Comparison of ENCODE assay signal across 8 mouse cellular contexts in genomic region chr7:4788499-4789435, GRCm38 (mm10). TPM values are rescaled to one million over a fixed set of nuclear protein-coding genes. Genes with fewer than 3 reads are reported as not detected.
DNase-seq lines count a peak whose midpoint lies in the region; ATAC-seq lines count a peak whose summit lies in the region.

No protein-coding gene starts in this region.

- ATAC-seq in forebrain, embryonic 14.5 days, result peak; percentile 47

- H3K4me3 ChIP-seq in forebrain, embryonic 14.5 days (ENCODE audit: low read depth, low read length), result peak overlapping the region; percentile 54

- peak; percentile 68 for DNase-seq in ES-CJ7 (ENCODE audit: low read depth, low spot score)
- peak; percentile 70 for DNase-seq in brain, adult 2 months (ENCODE audit: low read depth, low spot score)
- DNase-seq in forebrain, embryonic 14.5 days (ENCODE audit: low spot score), result peak; percentile 57
- DNase-seq in heart, postnatal 25 days (ENCODE audit: low spot score), result peak; percentile 39
- DNase-seq in layer of hippocampus, postnatal 14 days (ENCODE audit: low spot score in 2 of 2), result peak; percentile 39 to 54
- peak; percentile 65 for DNase-seq in lung, postnatal 10 days
- peak; percentile 46 for DNase-seq in ovary, postnatal 14 days (ENCODE audit: low spot score)
- peak; percentile 38 to 39 for DNase-seq in thymus, postnatal 36 days

- H3K4me1 ChIP-seq in forebrain, embryonic 14.5 days (ENCODE audit: control insufficient read depth, insufficient read depth, low read length), result 0 out of 2 replicates have a peak, but pooled peaks cover 3% of the 10 kb centered on the region

- 0 out of 2 replicates have a peak overlapping the region, but pooled peaks have one; percentile 5 for H3K27ac ChIP-seq in forebrain, embryonic 14.5 days (ENCODE audit: low read depth, low read length)

- H3K4me2 ChIP-seq in forebrain, embryonic 14.5 days (ENCODE audit: low read length), result peak overlapping the region; percentile 92

- H3K36me3 ChIP-seq in forebrain, embryonic 14.5 days (ENCODE audit: control insufficient read depth, insufficient read depth, low read length), result peaks cover 2% of the 10 kb centered on the region; the same call in 1 of the 2 replicates

- 0 out of 2 replicates have a peak, but pooled peaks cover 4% of the 10 kb centered on the region for H3K27me3 ChIP-seq in forebrain, embryonic 14.5 days (replicated peaks; ENCODE audit: control insufficient read depth, insufficient read depth, low read length)

- peak overlapping the region; percentile 79 for H3K9ac ChIP-seq in forebrain, embryonic 14.5 days (ENCODE audit: low read length)

- no peaks in the 10 kb centered on the region for H3K9me3 ChIP-seq in forebrain, embryonic 14.5 days (replicated peaks; ENCODE audit: control insufficient read depth, low read length)

- WGBS in forebrain, embryonic 14.5 days, result 2% methylated on average over 60 of the region's 64 CpGs

- intact Hi-C loops in heart, postnatal 25 days (cut with DNase I), result loop anchor here (2.0 kb wide), 1 partner anchor 48 kb away; the partner anchor contains the start of gene Kmt5c

RNA-seq across cellular contexts. Expression of gene Tmem238, which starts 0.7 kb away (rescaled TPM):
- polyA plus RNA-seq in forebrain, embryonic 14.5 days (2014; fragmentation: Nextera tagmentation; extraction: Ambion mirVana), result 1.5 and 1.7 TPM in 2 replicates
- 1 to 10 TPM; 3.5 to 4.3 TPM for total RNA-seq in heart, postnatal 25 days (2021)
- total RNA-seq in layer of hippocampus, postnatal 14 days (2021), result 1 to 10 TPM; 2.4 to 2.6 TPM

RNA-seq across cellular contexts. Expression of gene Rpl28, which starts 3.9 kb away (rescaled TPM):
- 179 and 182 TPM in 2 replicates for polyA plus RNA-seq in forebrain, embryonic 14.5 days (2014; fragmentation: Nextera tagmentation; extraction: Ambion mirVana)
- 100 to 1,000 TPM; 489 to 533 TPM for total RNA-seq in heart, postnatal 25 days (2021)
- 100 to 1,000 TPM; 498 to 526 TPM for total RNA-seq in layer of hippocampus, postnatal 14 days (2021)

RNA-seq across cellular contexts. Expression of gene Tmem190, which starts 6.0 kb away (rescaled TPM):
- polyA plus RNA-seq in forebrain, embryonic 14.5 days (2014; fragmentation: Nextera tagmentation; extraction: Ambion mirVana), result not detected in 2 replicates
- not detected for total RNA-seq in heart, postnatal 25 days (2021)
- not detected for total RNA-seq in layer of hippocampus, postnatal 14 days (2021)

RNA-seq across cellular contexts. Expression of gene Il11, which starts 6.1 kb away (rescaled TPM):
- 0.21 and 0.32 TPM in 2 replicates for polyA plus RNA-seq in forebrain, embryonic 14.5 days (2014; fragmentation: Nextera tagmentation; extraction: Ambion mirVana)
- under 1 TPM in 1 of 2 experiments, not detected in 1; 0.26 TPM for total RNA-seq in heart, postnatal 25 days (2021)
- under 1 TPM; 0.21 to 0.38 TPM for total RNA-seq in layer of hippocampus, postnatal 14 days (2021)

RNA-seq across cellular contexts. Expression of gene Fam71e2, which starts 17.7 kb away (rescaled TPM):
- polyA plus RNA-seq in forebrain, embryonic 14.5 days (2014; fragmentation: Nextera tagmentation; extraction: Ambion mirVana), result not detected in 2 replicates
- not detected for total RNA-seq in heart, postnatal 25 days (2021)
- not detected for total RNA-seq in layer of hippocampus, postnatal 14 days (2021)

Comparison
In these comparisons a context has a peak if more than half of its experiments do, and no peak if none do; other contexts are left out.
1. Peak in every context shown above with its lines: DNase-seq, ATAC-seq, H3K4me3 ChIP-seq and H3K27ac ChIP-seq.